Mouse (Mus musculus): Measurements from ENCODE around the gene Eef1a2. TPM values are rescaled to one million over a fixed set of nuclear protein-coding genes. Genes with fewer than 3 reads are reported as not detected.
"Not testable (repeated sequence)": the region's sequence is repeated elsewhere in the genome, so short reads cannot be mapped to it uniquely, and the experiment has no call there.

The Eef1a2 gene
- 0.48 and 0.97 TPM in 2 replicates for polyA plus RNA-seq (2012; rRNA removed)

DNA sequence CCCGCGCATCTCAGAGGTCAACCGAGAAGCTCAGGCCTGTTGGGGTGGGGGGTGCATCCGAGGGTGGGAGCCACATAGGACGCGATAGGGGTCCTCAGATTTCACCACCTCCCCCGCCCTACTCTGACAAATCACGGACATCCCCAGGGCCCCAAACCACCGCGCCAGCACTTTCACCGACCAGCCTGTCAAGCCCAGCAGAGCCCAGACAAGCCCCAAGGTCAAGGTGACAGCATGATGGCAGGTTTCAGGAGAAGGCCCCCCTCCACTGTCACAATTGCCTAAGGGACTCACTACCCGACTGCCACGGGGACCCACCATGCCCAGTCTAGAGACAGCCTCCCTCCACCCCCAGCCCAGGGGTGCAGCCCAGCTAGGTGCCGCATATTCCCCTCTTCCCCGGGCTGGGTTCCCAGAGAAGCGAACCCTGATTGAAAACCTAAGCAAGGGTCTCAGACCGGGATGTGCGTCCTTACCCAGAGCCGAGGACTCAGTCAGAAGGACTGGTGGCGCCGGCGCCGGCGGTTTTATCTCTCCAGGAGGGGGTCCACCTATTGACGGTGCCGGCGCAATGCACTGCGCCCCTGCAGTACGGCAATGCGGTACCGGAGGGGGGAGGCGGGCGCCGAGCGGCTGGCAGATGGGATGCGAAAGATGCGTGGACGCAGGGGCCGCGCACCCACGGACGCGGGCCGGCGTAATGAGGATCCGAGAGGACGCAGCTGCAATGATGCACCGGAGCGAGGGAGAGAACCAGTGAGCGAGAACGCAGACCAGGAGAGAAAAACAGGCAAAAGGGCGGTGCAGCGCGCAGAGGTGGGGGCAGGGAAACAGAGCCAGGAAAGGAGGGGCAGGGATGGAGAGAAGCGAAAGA is at the start of gene Eef1a2:
Eef1a2 (minus strand) TSS at position 767 of the 874 bp plus-strand sequence.
- no peak for DNase-seq (ENCODE audit: low spot score)

DNA sequence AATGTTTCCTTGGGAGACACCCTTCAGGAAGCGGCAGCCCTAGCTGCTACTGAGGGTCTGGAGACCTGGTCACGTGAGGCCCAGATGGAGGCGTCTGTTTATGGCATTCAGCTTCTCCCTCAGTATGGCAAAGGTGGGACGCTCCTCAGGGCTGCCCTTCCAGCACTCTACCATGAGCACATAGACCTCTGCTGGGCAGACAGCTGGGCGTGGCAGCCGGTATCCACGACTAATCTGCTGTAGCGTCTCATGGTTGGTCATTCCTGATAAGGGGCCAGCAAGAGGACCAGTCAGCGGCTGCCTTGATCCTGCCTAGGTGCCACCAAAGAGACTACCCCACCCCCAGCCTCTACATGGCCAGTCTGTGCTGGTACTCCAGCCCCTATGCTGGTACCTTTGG is 49.3 kb upstream of the Eef1a2 start:
- no peak for DNase-seq (ENCODE audit: low spot score)

DNA sequence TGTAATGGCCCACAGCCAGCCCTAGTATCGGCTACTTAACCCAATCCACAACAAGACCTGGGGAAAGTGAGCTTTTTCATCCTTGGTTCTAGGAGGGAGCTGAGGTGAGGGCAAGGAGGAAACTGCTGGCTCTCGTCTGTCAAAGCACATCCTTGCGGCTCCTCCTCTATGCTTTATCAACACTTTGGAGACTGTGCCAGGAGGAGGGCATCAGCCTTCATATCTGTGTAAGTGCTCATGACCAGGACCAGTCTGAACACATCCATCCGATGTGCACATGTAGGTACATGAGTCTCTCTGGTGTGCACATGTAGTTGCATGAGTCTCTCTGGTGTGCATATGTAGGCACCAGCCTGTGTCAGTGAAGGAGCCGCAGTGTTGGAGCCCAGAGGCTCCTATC is 48.9 kb upstream of the Eef1a2 start:
- no peak for DNase-seq (ENCODE audit: low spot score)

DNA sequence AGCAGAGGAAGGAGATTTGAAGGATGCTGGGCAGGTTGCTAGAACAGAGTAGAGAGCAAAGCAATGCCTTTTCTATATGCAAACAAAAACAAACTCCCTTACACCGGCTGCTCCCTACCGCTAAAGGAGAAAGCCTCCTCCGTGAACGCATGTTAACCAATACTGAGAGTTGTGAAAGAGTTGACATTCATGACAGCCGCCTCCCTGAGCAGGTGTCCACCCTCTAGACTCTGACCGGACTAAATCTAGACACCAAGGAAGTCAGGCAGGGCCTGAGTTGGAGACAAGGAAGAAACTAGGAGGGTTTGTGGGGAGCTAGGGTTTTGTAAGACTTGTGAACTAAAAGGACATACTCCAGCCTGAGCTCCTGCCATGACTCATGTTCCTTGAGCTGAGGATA is 46.1 kb upstream of the Eef1a2 start:
- DNase-seq (ENCODE audit: low spot score), result no peak

GRCm38 (mm10) chr2:181202422-181202821 is 45.6 kb upstream of the Eef1a2 start, which contains the start of gene Ptk6:
TSS of gene Ptk6 (minus strand) at chr2:181202789.
- DNase-seq (ENCODE audit: low spot score), result no peak

DNA sequence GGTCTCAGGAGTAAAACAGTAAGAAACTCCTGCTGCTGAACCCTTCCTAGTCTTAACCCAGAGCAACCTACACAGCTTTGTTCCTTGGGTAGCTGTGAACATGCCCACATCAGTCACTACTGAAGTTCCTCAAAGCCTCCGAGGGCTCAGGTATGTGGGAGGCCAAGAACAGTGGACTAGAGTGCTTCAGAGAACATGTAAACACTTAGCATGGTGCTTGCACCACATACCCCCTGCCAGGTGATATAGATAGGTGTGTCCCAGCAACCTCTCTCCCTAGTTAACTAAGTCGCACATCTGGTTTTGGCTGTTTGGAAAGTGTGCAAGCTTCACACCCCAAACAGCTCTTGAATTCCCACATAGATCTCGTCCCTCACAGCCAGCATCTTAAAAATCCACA is 44.8 kb upstream of the Eef1a2 start:
- DNase-seq (ENCODE audit: low spot score), result no peak

DNA sequence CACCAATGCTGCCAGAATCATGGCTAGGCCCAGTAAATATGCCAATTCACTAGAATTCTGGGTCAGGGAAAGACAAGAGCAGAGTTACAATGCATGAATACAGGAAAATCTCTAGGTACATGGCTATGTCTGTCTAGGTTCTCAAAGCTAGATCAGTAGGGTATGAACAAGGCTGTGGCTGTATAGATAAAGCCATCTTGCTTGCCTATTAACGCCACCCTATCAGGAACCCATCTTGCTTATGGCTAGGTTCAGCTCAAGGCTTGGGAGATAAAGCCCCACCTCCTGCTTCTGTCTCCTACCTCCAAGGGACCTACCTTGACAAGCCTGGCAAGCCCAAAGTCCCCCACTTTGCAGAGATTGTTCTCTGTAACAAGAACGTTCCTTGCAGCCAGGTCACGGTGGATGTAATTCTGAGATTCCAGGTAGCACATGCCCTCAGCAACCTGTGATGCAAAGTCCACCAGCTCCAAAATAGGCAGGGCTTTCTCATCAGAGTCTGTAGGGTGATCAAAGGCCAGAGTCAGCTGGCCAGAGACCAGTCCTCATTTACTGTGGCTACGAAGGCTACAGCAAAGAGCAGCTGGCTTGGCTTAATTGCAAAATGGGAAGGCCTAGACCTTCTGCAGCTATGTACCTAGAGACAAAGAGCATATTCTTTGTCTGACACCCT is 40.0 kb upstream of the Eef1a2 start:
- no peak for DNase-seq (ENCODE audit: low spot score)

GRCm38 (mm10) chr2:181193044-181193443 is 36.2 kb upstream of the Eef1a2 start:
- no peak for DNase-seq (ENCODE audit: low spot score)

DNA sequence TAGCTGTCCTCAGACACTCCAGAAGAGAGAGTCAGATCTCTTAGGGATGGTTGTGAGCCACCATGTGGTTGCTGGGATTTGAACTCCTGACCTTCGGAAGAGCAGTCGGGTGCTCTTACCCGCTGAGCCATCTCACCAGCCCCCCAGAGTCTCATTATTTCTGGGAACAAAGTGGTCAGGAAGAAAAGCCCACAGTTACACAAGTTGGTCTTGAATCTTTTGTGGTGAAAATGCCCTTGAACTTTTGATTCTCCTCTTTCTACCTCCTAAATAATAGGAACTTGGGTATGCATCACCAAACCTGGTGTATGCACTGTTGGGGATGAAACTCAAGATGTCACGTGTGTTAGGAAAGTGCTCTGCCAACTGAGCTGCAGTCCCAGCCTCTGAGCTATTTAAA is 35.1 kb upstream of the Eef1a2 start:
- no peak for DNase-seq (ENCODE audit: low spot score)

DNA sequence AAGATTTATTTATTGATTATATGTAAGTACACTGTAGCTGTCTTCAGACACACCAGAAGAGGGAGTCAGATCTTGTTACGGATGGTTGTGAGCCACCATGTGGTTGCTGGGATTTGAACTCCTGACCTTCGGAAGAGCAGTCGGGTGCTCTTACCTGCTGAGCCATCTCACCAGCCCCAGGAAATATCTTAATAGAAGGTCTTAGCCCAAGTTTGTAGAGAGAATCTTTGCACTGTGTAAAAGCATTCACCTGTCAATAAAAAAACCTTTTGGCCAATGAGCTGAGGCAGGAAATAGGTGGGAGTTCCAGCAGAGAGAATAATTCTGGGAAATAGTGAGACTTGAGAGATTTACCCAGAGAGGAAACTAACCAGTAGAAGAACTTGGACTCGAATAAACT is 34.6 kb upstream of the Eef1a2 start:
- DNase-seq (ENCODE audit: low spot score), result not testable (repeated sequence)

- DNase-seq (ENCODE audit: low spot score), result no peak
Measured at GRCm38 (mm10) chr2:181189321-181189720, 32.5 kb upstream of the Eef1a2 start.

DNA sequence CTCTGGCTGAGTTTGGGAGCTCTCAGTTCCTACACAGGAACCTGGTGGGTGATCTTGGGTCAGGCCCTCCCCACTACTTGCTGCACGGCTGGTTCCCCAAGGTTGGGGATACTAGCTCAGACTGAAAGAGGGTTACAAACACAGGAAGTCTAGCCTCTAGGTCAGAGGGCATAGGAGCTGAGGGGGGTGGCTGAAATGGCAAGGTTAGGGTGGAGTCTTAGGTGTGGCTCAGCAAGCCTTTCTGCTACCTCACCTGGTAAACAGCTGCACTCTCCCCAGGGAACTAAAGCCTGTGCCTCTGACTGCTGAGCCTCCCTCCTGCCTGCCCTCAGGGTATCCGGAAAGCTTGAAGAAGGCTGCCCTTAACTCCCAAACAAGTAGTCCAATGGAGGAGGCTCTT is 31.9 kb upstream of the Eef1a2 start:
- peak; percentile 33 for DNase-seq (ENCODE audit: low spot score)

- peak; percentile 77 for DNase-seq (ENCODE audit: low spot score)
Measured at GRCm38 (mm10) chr2:181187121-181188000, 30.5 kb upstream of the Eef1a2 start, which contains the start of gene Ppdpf. TSS of gene Ppdpf (plus strand) at chr2:181187247.

DNA sequence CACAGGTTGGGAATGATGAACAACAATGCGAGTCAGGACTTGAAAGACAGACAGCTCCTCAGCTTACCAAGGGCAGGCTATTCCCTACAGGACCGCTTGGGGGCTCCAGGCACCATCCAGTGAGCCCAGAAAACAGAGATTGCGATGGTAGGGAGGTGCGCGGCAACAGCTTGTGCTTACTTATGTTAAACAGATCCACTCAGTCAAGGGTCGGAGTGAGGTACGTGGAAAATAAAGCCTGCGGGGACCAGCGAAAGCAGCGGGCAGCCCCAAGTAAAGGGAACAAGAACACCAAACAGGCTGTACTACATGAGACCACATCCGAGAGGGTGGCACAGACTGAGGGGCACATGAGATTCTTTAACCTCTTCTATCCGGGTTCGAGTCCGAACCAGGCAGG is 29.8 kb upstream of the Eef1a2 start:
- DNase-seq (ENCODE audit: low spot score), result peak; percentile 62

DNA sequence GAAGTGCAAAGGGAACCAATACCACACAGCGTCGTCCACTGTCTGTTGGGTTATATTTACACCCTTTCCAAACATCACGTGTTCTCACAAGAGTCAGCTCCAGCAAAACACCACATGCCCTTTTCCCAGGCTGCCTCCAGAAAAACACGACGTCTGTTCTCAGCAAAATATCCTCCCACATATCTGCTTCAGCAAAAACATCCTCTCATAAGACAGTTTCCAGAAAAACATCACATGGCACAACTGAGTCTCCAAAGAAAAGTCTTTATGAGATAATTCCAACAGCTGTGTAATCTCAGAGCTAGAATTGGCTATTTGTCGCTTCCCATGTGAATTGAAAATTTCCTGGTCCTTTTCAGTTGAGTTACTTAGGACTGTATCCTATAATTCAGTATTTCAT is 24.1 kb upstream of the Eef1a2 start:
- DNase-seq (ENCODE audit: low spot score), result no peak

DNA sequence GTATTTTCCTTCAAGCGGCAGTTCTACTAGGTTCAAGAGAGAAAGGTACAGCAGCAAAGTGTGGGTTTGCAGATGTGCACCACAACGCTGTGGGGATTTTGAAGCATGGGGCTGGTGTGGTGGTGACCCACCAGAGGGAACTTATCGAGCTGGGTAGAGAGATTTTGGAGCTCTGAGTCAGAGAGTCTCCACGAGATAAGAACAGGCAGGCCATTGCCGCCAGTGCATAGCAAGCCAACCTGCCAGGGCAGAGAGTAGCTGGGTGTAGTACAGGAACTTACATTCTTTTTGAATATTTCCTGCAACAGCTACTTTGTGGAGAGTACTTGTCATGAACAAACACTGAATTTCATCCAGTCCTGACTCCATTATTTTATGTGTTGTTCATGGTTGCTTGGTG is 21.7 kb upstream of the Eef1a2 start:
- no peak for DNase-seq (ENCODE audit: low spot score)

DNA sequence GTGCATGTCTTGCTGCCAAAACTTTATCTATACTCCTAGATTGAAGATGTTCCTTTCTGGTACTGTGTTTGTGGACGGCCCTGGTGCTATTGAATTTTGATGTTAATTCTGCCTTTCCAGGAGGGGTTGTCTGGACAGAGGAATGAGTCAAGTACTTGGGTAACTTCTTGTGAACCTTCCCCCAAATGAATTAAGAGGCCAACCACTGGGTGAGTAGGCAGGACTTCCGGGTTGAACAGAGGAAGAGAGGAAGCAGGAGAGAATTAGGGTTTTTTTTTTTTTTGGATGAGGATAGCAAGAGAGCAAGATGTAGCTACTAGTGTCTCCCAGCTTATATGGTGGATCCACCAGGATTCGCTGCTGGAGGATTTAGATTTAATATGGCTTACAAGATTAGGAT is 21.2 kb upstream of the Eef1a2 start:
- no peak for DNase-seq (ENCODE audit: low spot score)

DNA sequence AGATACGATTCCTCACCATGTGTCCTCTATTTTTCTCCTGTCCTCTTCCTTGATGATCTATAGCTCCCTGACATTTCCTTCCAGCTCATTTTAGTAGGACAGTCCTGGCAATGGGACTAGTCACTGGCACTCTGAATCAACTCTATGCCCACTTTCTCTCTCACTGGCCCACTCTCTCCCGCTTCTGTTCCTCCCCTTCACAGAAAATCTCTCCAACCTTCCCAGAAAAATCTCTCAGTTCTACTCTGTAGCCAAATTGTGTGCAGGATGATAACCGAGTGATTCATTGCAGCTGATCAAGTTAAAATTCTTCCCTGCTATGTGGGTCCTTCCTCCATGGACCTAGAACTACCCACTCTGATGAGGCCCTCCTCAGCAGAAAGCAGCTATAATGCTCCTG is 17.8 kb upstream of the Eef1a2 start:
- DNase-seq (ENCODE audit: low spot score), result no peak

DNA sequence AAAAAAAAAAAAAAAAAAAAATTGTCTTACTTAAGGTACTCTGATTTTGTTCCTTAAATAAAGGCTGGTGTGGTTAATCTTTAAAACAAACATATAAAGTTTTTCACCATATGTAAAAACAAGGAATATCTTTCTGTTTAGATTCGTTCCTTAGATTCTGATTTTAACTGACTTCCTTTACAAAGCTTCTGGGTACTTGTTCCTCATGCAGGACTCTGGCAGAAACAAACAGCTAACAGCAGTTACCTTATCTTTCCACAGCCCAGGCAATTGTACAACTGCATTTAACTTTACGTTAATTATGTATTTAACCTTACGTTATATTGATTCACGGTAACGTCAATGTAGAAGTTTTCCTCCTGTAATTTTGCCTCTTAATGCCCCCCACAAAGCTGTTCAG is 9.7 kb upstream of the Eef1a2 start:
- no peak for DNase-seq (ENCODE audit: low spot score)

DNA sequence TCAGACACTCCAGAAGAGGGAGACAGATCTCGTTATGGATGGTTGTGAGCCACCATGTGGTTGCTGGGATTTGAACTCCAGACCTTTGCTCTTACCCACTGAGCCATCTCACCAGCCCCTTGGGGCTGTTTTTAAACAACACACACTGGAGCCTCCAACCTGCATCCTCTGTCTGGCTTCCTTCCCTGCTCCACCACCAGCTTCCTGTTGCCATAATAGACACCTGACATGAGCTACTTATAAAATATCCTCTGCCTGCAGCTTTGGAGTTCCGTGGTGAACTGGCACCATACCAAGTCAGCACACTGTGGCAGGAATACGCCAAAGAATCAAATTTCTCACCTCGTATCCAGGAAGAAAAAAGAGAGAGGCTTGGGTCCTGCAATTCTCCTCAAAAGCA is 4.0 kb upstream of the Eef1a2 start:
- no peak for DNase-seq (ENCODE audit: low spot score)

DNA sequence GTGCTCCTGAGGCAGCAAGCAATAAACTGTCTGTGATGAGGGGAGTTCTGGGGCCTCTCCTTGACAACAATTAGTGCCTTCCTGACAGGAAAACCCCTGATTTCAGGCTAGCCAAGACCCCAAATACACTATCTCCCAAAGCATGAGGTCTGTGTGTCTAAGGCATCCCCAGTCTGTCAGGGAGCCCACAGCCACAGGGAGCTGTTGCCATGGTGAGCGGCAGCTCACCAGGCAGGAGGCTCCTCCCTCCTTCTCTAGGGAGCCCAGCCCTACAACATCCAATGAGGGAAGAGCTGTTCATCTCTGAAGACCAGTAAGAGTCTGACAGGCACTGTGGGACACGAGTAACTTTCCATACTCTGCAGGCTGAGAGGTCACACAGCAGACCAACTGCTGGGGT is 3.0 kb upstream of the Eef1a2 start:
- no peak for DNase-seq (ENCODE audit: low spot score)

GRCm38 (mm10) chr2:181159091-181159514 is 2.3 kb upstream of the Eef1a2 start:
- DNase-seq (ENCODE audit: low spot score), result no peak

Measured in urinary bladder, adult 2 months (tissue).